Mouse (Mus musculus) CH12.LX (cell line): ENCODE data around the gene Mrpl9. TPM values are rescaled to one million over a fixed set of nuclear protein-coding genes. Genes with fewer than 3 reads are reported as not detected.

Experiments
- DNase-seq: peaks from one replicate; pipeline ENCODE4 v3.0.0-alpha.2; 2013; ENCODE audit errors: extremely low read depth
- H3K27ac ChIP-seq: 2 replicates; pipeline ENCODE4 v1.5.1; 2012; ENCODE audit warnings: low read depth, mild to moderate bottlenecking, control low read depth, moderate library complexity; ENCODE audit not compliant: insufficient read depth
- H3K27me3 ChIP-seq: replicated peaks from 2 replicates; pipeline ENCODE3; 2012; ENCODE audit warnings: inconsistent platforms
- H3K36me3 ChIP-seq, 2 experiments: replicated peaks in 1 of 2; 2 replicates each; pipeline versions ENCODE3 to v1.6.1; 2012; ENCODE audit warnings: inconsistent platforms in 1 of 2, low read length in 1 of 2, mild to moderate bottlenecking in 1 of 2, mixed read lengths in 1 of 2, moderate library complexity in 1 of 2; ENCODE audit not compliant: control insufficient read depth in 1 of 2, insufficient read depth in 1 of 2
- H3K4me1 ChIP-seq, 2 experiments: 2 replicates each; pipeline ENCODE4 v1.6.1; 2012; ENCODE audit warnings: inconsistent platforms in 1 of 2, moderate library complexity in 1 of 2; ENCODE audit not compliant: insufficient read depth in 2 of 2, control insufficient read depth in 1 of 2
- H3K4me2 ChIP-seq: 2 replicates; pipeline ENCODE4 v1.6.1; 2012; ENCODE audit warnings: low read depth, mild to moderate bottlenecking, control low read depth; ENCODE audit not compliant: poor library complexity, insufficient read depth, severe bottlenecking
- H3K4me3 ChIP-seq, 3 experiments: fragments of 150-350 bp in 1 of 3; sonication (generic) in 1 of 3; replicated peaks in 1 of 3; 2 replicates each; pipeline versions ENCODE3 to v1.5.1; 2011 to 2012; ENCODE audit warnings: low read depth in 2 of 3, low read length in 2 of 3, mild to moderate bottlenecking in 2 of 3, moderate library complexity in 2 of 3, control low read depth in 1 of 3, improper control_type of control experiment in 1 of 3, inconsistent platforms in 1 of 3, mixed read lengths in 1 of 3; ENCODE audit not compliant: poor library complexity in 1 of 3
- H3K79me2 ChIP-seq: replicated peaks from 2 replicates; pipeline ENCODE4 v1.6.1; 2012; ENCODE audit warnings: mild to moderate bottlenecking, moderate library complexity; ENCODE audit not compliant: control insufficient read depth, poor library complexity, insufficient read depth, severe bottlenecking; ENCODE audit errors: extremely low read depth
- H3K9ac ChIP-seq: 2 replicates; pipeline ENCODE4 v1.6.1; 2012; ENCODE audit warnings: low read depth, mild to moderate bottlenecking, control low read depth, moderate library complexity; ENCODE audit not compliant: insufficient read depth
- H3K9me3 ChIP-seq: replicated peaks from 2 replicates; pipeline ENCODE3; 2012; ENCODE audit warnings: low read length, inconsistent platforms, mixed read lengths
- BHLHE40 ChIP-seq: IDR thresholded peaks from 2 replicates; pipeline ENCODE4 v1.6.1; 2011; ENCODE audit warnings: mild to moderate bottlenecking, low read depth, low read length, improper control_type of control experiment
- CHD1 ChIP-seq: IDR thresholded peaks from 2 replicates; pipeline ENCODE4 v1.6.1; 2012; ENCODE audit warnings: low read depth, low read length, improper control_type of control experiment, inconsistent platforms
- E2F4 ChIP-seq: IDR thresholded peaks from 2 replicates; pipeline ENCODE4 v1.6.1; 2011; ENCODE audit warnings: low read depth, low read length, improper control_type of control experiment; ENCODE audit not compliant: insufficient replicate concordance
- ETS1 ChIP-seq: conservative IDR thresholded peaks from 2 replicates; pipeline ENCODE4 v1.6.1; 2012; ENCODE audit warnings: low read depth, mild to moderate bottlenecking, inconsistent platforms, low read length, improper control_type of control experiment, moderate library complexity
- HCFC1 ChIP-seq: IDR thresholded peaks from 2 replicates; pipeline ENCODE4 v1.6.1; 2012; ENCODE audit warnings: low read depth, mild to moderate bottlenecking, inconsistent platforms, low read length, improper control_type of control experiment
- MAFK ChIP-seq: IDR thresholded peaks from 2 replicates; pipeline ENCODE4 v1.6.1; 2011; ENCODE audit warnings: low read length, improper control_type of control experiment; ENCODE audit not compliant: insufficient replicate concordance
- NELFE ChIP-seq: IDR thresholded peaks from 2 replicates; pipeline ENCODE4 v1.6.1; 2011; ENCODE audit warnings: low read depth, low read length, improper control_type of control experiment
- NRF1 ChIP-seq: IDR thresholded peaks from 2 replicates; pipeline ENCODE4 v1.6.1; 2014; ENCODE audit warnings: low read depth, mild to moderate bottlenecking, inconsistent platforms, low read length, improper control_type of control experiment, moderate library complexity
- POLR2A ChIP-seq: IDR thresholded peaks from 2 replicates; pipeline ENCODE4 v1.6.1; 2011; ENCODE audit warnings: low read depth, mild to moderate bottlenecking, improper control_type of control experiment, low read length
- POLR2AphosphoS2 ChIP-seq: IDR thresholded peaks from 2 replicates; pipeline ENCODE4 v1.6.1; 2011; ENCODE audit warnings: low read depth, low read length, improper control_type of control experiment
- RAD21 ChIP-seq: IDR thresholded peaks from 2 replicates; pipeline ENCODE4 v1.6.1; 2011; ENCODE audit warnings: low read depth, mild to moderate bottlenecking, low read length, improper control_type of control experiment, moderate library complexity
- RCOR1 ChIP-seq: conservative IDR thresholded peaks from 2 replicates; pipeline ENCODE4 v1.6.1; 2012; ENCODE audit warnings: low read depth, mild to moderate bottlenecking, inconsistent platforms, low read length, improper control_type of control experiment
- SIN3A ChIP-seq: IDR thresholded peaks from 2 replicates; pipeline ENCODE4 v1.6.1; 2012; ENCODE audit warnings: low read length, improper control_type of control experiment, inconsistent platforms
- TBP ChIP-seq: conservative IDR thresholded peaks from 2 replicates; pipeline ENCODE4 v1.6.1; 2011; ENCODE audit warnings: low read depth, low read length, improper control_type of control experiment
- UBTF ChIP-seq: IDR thresholded peaks from 2 replicates; pipeline ENCODE4 v1.6.1; 2012; ENCODE audit warnings: low read depth, mild to moderate bottlenecking, inconsistent platforms, low read length, improper control_type of control experiment, moderate library complexity
- USF1 ChIP-seq: IDR thresholded peaks from 2 replicates; pipeline ENCODE4 v1.6.1; 2014; ENCODE audit warnings: low read depth, mild to moderate bottlenecking, inconsistent platforms, low read length, improper control_type of control experiment
- ZC3H11A ChIP-seq: IDR thresholded peaks from 2 replicates; pipeline ENCODE4 v1.6.1; 2012; ENCODE audit warnings: low read depth, mild to moderate bottlenecking, inconsistent platforms, low read length, improper control_type of control experiment
- ZKSCAN1 ChIP-seq: IDR thresholded peaks from 2 replicates; pipeline ENCODE4 v1.6.1; 2012; ENCODE audit warnings: low read depth, inconsistent platforms, low read length, improper control_type of control experiment, borderline replicate concordance
- dilution Hi-C: fragments of 300-500 bp; cut with MboI; formaldehyde crosslinking; loops from 2 replicates; pipeline ENCODE4 v1.14.3; 2020; ENCODE audit warnings: low sequenced_read_pairs; ENCODE audit not compliant: extremely low pct_unique_long_range_greater_than_20kb, extremely low pct_ligation_motif_present
- in situ Hi-C: fragments of 300-500 bp; cut with MboI; formaldehyde crosslinking; loops from 3 replicates; pipeline ENCODE4 v1.14.3; 2019; ENCODE audit warnings: low sequenced_read_pairs, low pct_ligation_motif_present, low pct_unique_long_range_greater_than_20kb, mixed read lengths
- polyA plus RNA-seq: library from polyadenylated mRNA; unstranded; fragments of >175 nt; gene quantifications from 2 replicates; pipeline ENCODE4 v1.2.1, GENCODE M21; 2012; ENCODE audit warnings: low read depth; ENCODE audit not compliant: insufficient read length
- total RNA-seq, 2 experiments: library from RNA; depleted of rRNA; stranded (reverse); fragments of 300-350 nt in 1 of 2; fragments of >200 nt in 1 of 2; gene quantifications; 2 replicates each; pipeline ENCODE4 v1.2.3; 2012 to 2014

The Mrpl9 gene
- total and polyA plus RNA-seq, 3 experiments: 104 to 114 (median 111) TPM

DNA sequence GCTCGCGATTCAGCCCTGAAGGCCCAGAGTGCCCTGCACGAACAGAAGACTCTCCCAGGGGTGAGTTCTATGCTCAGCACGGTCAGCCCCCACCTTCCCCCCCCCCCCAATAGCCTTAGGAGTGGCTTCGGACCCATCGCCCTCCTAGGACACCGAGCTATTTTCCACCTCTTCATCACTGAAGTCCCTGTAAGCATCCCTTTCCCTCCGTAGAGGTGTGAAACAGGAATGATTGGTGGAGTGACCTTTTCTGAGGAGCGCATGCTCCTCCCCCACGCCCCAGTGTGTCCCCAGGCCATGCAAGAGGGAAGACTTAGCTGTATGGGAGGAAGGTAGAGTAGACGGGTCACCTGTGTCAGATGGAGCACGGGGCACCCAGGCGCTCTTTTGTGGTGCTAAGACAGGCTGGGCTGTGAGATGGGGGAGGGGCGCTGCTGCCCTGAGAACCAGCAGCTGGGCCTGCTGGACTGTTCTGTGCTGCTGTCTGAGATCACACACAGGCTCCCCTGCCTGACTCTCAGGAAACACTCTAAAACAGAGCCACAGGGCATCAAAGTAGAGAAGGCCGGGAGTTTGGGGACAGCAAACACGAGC, 37.3 kb downstream of the Mrpl9 start, which contains the start of gene Riiad1:
Gene Riiad1, minus strand, starts transcription at position 51 of the 594 bp plus-strand sequence.
- in situ Hi-C loops: no loop called here

GRCm38 (mm10) chr3:94481429-94481828, 38.3 kb downstream of the Mrpl9 start:
- Histone ChIP-seq H3K36me3 (peaks cover 0 to 4% of the 10 kb centered on the region in 2 experiments), H3K27me3 (no peaks in the 10 kb centered on the region), H3K9me3 (no peaks in the 10 kb centered on the region), H3K9ac (no peak overlapping the region), H3K4me2 (no peak overlapping the region), H3K79me2 (no peaks in the 10 kb centered on the region), H3K27ac (no peak overlapping the region), H3K4me1 (peaks cover 0 to 27% of the 10 kb centered on the region in 2 experiments), H3K4me3 (no peak overlapping the region)
- TF ChIP-seq ETS1 (no peak), CHD1 (no peak), POLR2A (no peak), TBP (no peak), MAFK (no peak), RAD21 (no peak), USF1 (no peak), HCFC1 (no peak), ZC3H11A (no peak), POLR2AphosphoS2 (no peak), NELFE (no peak), ZKSCAN1 (no peak), SIN3A (no peak), RCOR1 (no peak), UBTF (no peak)
- no peak for DNase-seq
- dilution Hi-C loops: no loop called here
- in situ Hi-C loops: no loop called here

More for the DNA sequence above, 37.3 kb downstream of the Mrpl9 start, which contains the start of gene Riiad1:
- no peak within 1 kb of the TSS for H3K4me2 ChIP-seq
- peaks cover 0 to 4% of the 10 kb centered on the region in 2 experiments for H3K36me3 ChIP-seq
- H3K27me3 ChIP-seq: no peaks in the 10 kb centered on the region
- no peak within 1 kb of the TSS for H3K4me3 ChIP-seq
- no peak within 1 kb of the TSS for H3K27ac ChIP-seq
- dilution Hi-C loops: no loop called here
- no peak for DNase-seq
- H3K9me3 ChIP-seq: no peaks in the 10 kb centered on the region
- TF ChIP-seq E2F4 (no peak), USF1 (no peak), BHLHE40 (no peak), POLR2A (no peak), NRF1 (no peak), MAFK (no peak), ZKSCAN1 (no peak)
- H3K79me2 ChIP-seq: no peaks in the 10 kb centered on the region
- H3K4me1 ChIP-seq: peaks cover 0 to 26% of the 10 kb centered on the region in 2 experiments
- no peak within 1 kb of the TSS for H3K9ac ChIP-seq
